Comparison of ENCODE assay signal across 31 mouse cellular contexts in the genomic region with DNA sequence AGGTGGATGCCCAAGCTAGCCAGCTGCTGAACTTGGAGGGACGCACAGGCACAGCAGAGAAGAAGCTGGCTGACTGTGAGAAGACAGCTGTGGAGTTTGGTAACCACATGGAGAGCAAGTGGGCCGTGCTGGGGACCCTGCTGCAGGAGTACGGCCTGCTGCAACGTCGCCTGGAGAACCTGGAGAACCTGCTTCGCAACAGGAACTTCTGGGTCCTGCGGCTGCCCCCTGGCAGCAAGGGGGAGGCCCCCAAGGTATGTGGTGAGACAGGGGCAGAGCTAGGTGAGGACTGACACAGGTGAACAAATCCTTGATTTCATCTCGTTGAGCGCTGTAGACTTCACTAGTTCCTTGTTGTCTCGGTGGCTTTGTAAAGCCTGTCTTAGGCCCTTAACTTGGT. TPM values are rescaled to one million over a fixed set of nuclear protein-coding genes. Genes with fewer than 3 reads are reported as not detected.
DNase-seq lines count a peak whose midpoint lies in the region; ATAC-seq and TF ChIP-seq lines count a peak whose summit lies in the region.
"Had no signal": no experiment of that assay in that cellular context is flagged by ENCODE, and none has a peak within 500 bp of the region (broad histone marks: within the 10 kb centered on the region; RNA-seq: fewer than 3 reads in every experiment).

No protein-coding gene starts in this region.

- peaks cover 52% of the 10 kb centered on the region for H3K36me3 ChIP-seq in hindbrain, embryonic 13.5 days
- H3K36me3 ChIP-seq in hindbrain, embryonic 10.5 days: peaks cover 60% of the 10 kb centered on the region
- H3K36me3 ChIP-seq in embryonic facial prominence, embryonic 15.5 days: peaks cover 48% of the 10 kb centered on the region
- peaks cover 37% of the 10 kb centered on the region for H3K36me3 ChIP-seq in liver, postnatal 0 days (replicated peaks; ENCODE audit: insufficient read depth, low read length)

- H3K9me3 ChIP-seq in hindbrain, embryonic 13.5 days: no peaks in the 10 kb centered on the region
- no peaks in the 10 kb centered on the region for H3K9me3 ChIP-seq in hindbrain, embryonic 10.5 days
- H3K9me3 ChIP-seq in embryonic facial prominence, embryonic 15.5 days (replicated peaks): no peaks in the 10 kb centered on the region
- no peaks in the 10 kb centered on the region for H3K9me3 ChIP-seq in liver, postnatal 0 days (ENCODE audit: low read length)
- H3K9me3 ChIP-seq: heart, embryonic 12.5 days; hindbrain, embryonic 15.5 days; liver, embryonic 15.5 days; lung, embryonic 15.5 days; stomach, embryonic 15.5 days had no signal

- WGBS in hindbrain, embryonic 13.5 days: 95% methylated on average over 10 of the region's 10 CpGs
- WGBS in hindbrain, embryonic 10.5 days: 96% methylated on average over 10 of the region's 10 CpGs
- WGBS in embryonic facial prominence, embryonic 15.5 days: 87% methylated on average over 10 of the region's 10 CpGs
- WGBS in liver, postnatal 0 days (ENCODE audit: insufficient replicate concordance): 95% methylated on average over 10 of the region's 10 CpGs
- WGBS in cerebellum, adult 2 months: 94% methylated on average over 10 of the region's 10 CpGs

- no peak for ATAC-seq in hindbrain, embryonic 13.5 days (ENCODE audit: low FRiP score)
- ATAC-seq in embryonic facial prominence, embryonic 15.5 days (ENCODE audit: insufficient number of reproducible peaks, low FRiP score, low TSS enrichment, low read depth): no peak
- ATAC-seq in liver, postnatal 0 days: no peak
- ATAC-seq: forebrain, embryonic 14.5 days; inflammation-experienced regulatory T-cells, adult 6 months; Patski had no signal

- H3K4me1 ChIP-seq in hindbrain, embryonic 13.5 days (replicated peaks): peaks cover 22% of the 10 kb centered on the region
- H3K4me1 ChIP-seq in hindbrain, embryonic 10.5 days (replicated peaks): peaks cover 22% of the 10 kb centered on the region
- peaks cover 21% of the 10 kb centered on the region for H3K4me1 ChIP-seq in embryonic facial prominence, embryonic 15.5 days
- H3K4me1 ChIP-seq in liver, postnatal 0 days (ENCODE audit: insufficient read depth): peaks cover 12% of the 10 kb centered on the region
- peaks cover 11% of the 10 kb centered on the region for H3K4me1 ChIP-seq in cerebellum, adult 2 months (ENCODE audit: control insufficient read depth, insufficient read depth, low read length)

- no peak for DNase-seq in hindbrain, embryonic 10.5 days (ENCODE audit: low spot score)
- peak; percentile 61 to 63 for DNase-seq in urinary bladder, adult 18-20 months (ENCODE audit: low spot score in 2 of 2)
- DNase-seq in urinary bladder, adult 2 months (ENCODE audit: low spot score): no peak
- DNase-seq in urinary bladder, postnatal 25 days (ENCODE audit: low spot score): peak; percentile 57
- no peak for DNase-seq in liver, postnatal 0 days
- DNase-seq in cerebellum, adult 2 months: no peak
- DNase-seq: adrenal gland, postnatal 14 days; cerebellum, adult 11-12 months; cerebellum, postnatal 10 days; heart, adult 2 months; heart, postnatal 4 days; kidney, adult 11 months; kidney, postnatal 25 days; left cerebral cortex, postnatal 4 days; retina, postnatal 1 day; right cerebral cortex, postnatal 14 days; thymus, adult 18-20 months; thymus, postnatal 36 days had no signal

- no peaks in the 10 kb centered on the region for H3K27me3 ChIP-seq in hindbrain, embryonic 13.5 days
- H3K27me3 ChIP-seq in hindbrain, embryonic 10.5 days (ENCODE audit: insufficient read depth, poor library complexity, severe bottlenecking): no peaks in the 10 kb centered on the region
- H3K27me3 ChIP-seq in embryonic facial prominence, embryonic 15.5 days: no peaks in the 10 kb centered on the region
- H3K27me3 ChIP-seq in liver, postnatal 0 days (ENCODE audit: insufficient read depth, low read length): no peaks in the 10 kb centered on the region
- no peaks in the 10 kb centered on the region for H3K27me3 ChIP-seq in cerebellum, adult 2 months (ENCODE audit: control insufficient read depth, insufficient read depth, low read length)
- H3K27me3 ChIP-seq: heart, embryonic 12.5 days; hindbrain, embryonic 15.5 days; liver, embryonic 15.5 days; lung, embryonic 15.5 days; Patski; stomach, embryonic 15.5 days had no signal

- H3K9ac ChIP-seq in hindbrain, embryonic 13.5 days: peak overlapping the region; percentile 97; the same call in 1 of the 2 replicates
- H3K9ac ChIP-seq in embryonic facial prominence, embryonic 15.5 days: no peak overlapping the region
- H3K9ac ChIP-seq in liver, postnatal 0 days (replicated peaks): no peak overlapping the region
- H3K9ac ChIP-seq: heart, embryonic 12.5 days; liver, embryonic 15.5 days; lung, embryonic 15.5 days; stomach, embryonic 15.5 days had no signal

- no peak for TF ChIP-seq CTCF in liver, postnatal 0 days (IDR thresholded peaks at IDR 0.05; ENCODE audit: low read depth)
- no peak for TF ChIP-seq CTCF in cerebellum, adult 2 months (IDR thresholded peaks at IDR 0.05; ENCODE audit: borderline replicate concordance, insufficient read depth, low read depth, low read length)

- H3K4me2 ChIP-seq in hindbrain, embryonic 13.5 days: peak overlapping the region; percentile 94; the same call in 1 of the 2 replicates
- H3K4me2 ChIP-seq in embryonic facial prominence, embryonic 15.5 days (replicated peaks): 0 out of 2 replicates have a peak overlapping the region, but pooled peaks have one; percentile 83
- H3K4me2 ChIP-seq in liver, postnatal 0 days (ENCODE audit: low read depth, low read length): no peak overlapping the region
- H3K4me2 ChIP-seq: liver, embryonic 15.5 days; midbrain, embryonic 11.5 days had no signal

- peak overlapping the region; percentile 94; the same call in 1 of the 2 replicates for H3K4me3 ChIP-seq in hindbrain, embryonic 13.5 days
- no peak overlapping the region for H3K4me3 ChIP-seq in hindbrain, embryonic 10.5 days
- 0 out of 2 replicates have a peak overlapping the region, but pooled peaks have one; percentile 2 for H3K4me3 ChIP-seq in embryonic facial prominence, embryonic 15.5 days (replicated peaks)
- no peak overlapping the region for H3K4me3 ChIP-seq in liver, postnatal 0 days (ENCODE audit: low read depth, low read length)
- H3K4me3 ChIP-seq in cerebellum, adult 2 months (replicated peaks; ENCODE audit: insufficient read depth, low read depth, low read length): no peak overlapping the region
- H3K4me3 ChIP-seq: erythroblast, embryonic 14.5 days; heart, adult 2 months; heart, embryonic 12.5 days; layer of hippocampus, adult 2 months; liver, embryonic 15.5 days; stomach, embryonic 15.5 days had no signal

- TF ChIP-seq EP300 in liver, postnatal 0 days (IDR thresholded peaks at IDR 0.05; ENCODE audit: low read depth): no peak

- H3K27ac ChIP-seq in hindbrain, embryonic 13.5 days: no peak overlapping the region
- no peak overlapping the region for H3K27ac ChIP-seq in hindbrain, embryonic 10.5 days
- H3K27ac ChIP-seq in embryonic facial prominence, embryonic 15.5 days (replicated peaks): peak overlapping the region; percentile 98; the same call in 1 of the 2 replicates
- H3K27ac ChIP-seq in liver, postnatal 0 days (ENCODE audit: low read depth): no peak overlapping the region
- H3K27ac ChIP-seq in cerebellum, adult 2 months (ENCODE audit: insufficient read depth, low read length): no peak overlapping the region
- H3K27ac ChIP-seq: heart, adult 2 months; hindbrain, embryonic 15.5 days; layer of hippocampus, adult 2 months; liver, embryonic 15.5 days; lung, embryonic 15.5 days; stomach, embryonic 15.5 days had no signal

- TF ChIP-seq POLR2A in cerebellum, adult 2 months (IDR thresholded peaks at IDR 0.05; ENCODE audit: borderline replicate concordance, insufficient read depth, low read length): no peak

RNA-seq across cellular contexts. Expression of gene Zfp282, which starts 3.2 kb away (rescaled TPM):
- 22.2 and 22.3 TPM in 2 replicates for polyA plus RNA-seq in hindbrain, embryonic 13.5 days (2015; fragmentation: Nextera tagmentation; extraction: Ambion mirVana)
- 16.9 and 19.8 TPM in 2 replicates for polyA plus RNA-seq in hindbrain, embryonic 10.5 days (2016; fragmentation: Nextera tagmentation; extraction: Ambion mirVana)
- polyA plus RNA-seq in urinary bladder, adult 2 months (2012; rRNA removed): 11.8 and 12.6 TPM in 2 replicates
- polyA plus RNA-seq in embryonic facial prominence, embryonic 15.5 days (2015; fragmentation: Nextera tagmentation; extraction: Ambion mirVana): 24.8 and 25.0 TPM in 2 replicates
- polyA plus RNA-seq in liver, postnatal 0 days (2015; fragmentation: Nextera tagmentation; extraction: Ambion mirVana): 2.0 and 2.4 TPM in 2 replicates
- 14.0 and 16.6 TPM in 2 replicates for polyA plus RNA-seq in cerebellum, adult 2 months (2012; rRNA removed)

RNA-seq across cellular contexts. Expression of gene Zfp212, which starts 40.1 kb away (rescaled TPM):
- 20.0 and 22.5 TPM in 2 replicates for polyA plus RNA-seq in hindbrain, embryonic 13.5 days (2015; fragmentation: Nextera tagmentation; extraction: Ambion mirVana)
- polyA plus RNA-seq in hindbrain, embryonic 10.5 days (2016; fragmentation: Nextera tagmentation; extraction: Ambion mirVana): 17.4 and 21.4 TPM in 2 replicates
- polyA plus RNA-seq in urinary bladder, adult 2 months (2012; rRNA removed): 14.8 and 15.2 TPM in 2 replicates
- polyA plus RNA-seq in embryonic facial prominence, embryonic 15.5 days (2015; fragmentation: Nextera tagmentation; extraction: Ambion mirVana): 18.4 and 18.7 TPM in 2 replicates
- 4.0 and 5.1 TPM in 2 replicates for polyA plus RNA-seq in liver, postnatal 0 days (2015; fragmentation: Nextera tagmentation; extraction: Ambion mirVana)
- polyA plus RNA-seq in cerebellum, adult 2 months (2012; rRNA removed): 17.2 and 19.0 TPM in 2 replicates

RNA-seq across cellular contexts. Expression of gene Zfp398, which starts 44.7 kb away (rescaled TPM):
- 17.9 and 18.1 TPM in 2 replicates for polyA plus RNA-seq in hindbrain, embryonic 13.5 days (2015; fragmentation: Nextera tagmentation; extraction: Ambion mirVana)
- 8.1 and 9.7 TPM in 2 replicates for polyA plus RNA-seq in hindbrain, embryonic 10.5 days (2016; fragmentation: Nextera tagmentation; extraction: Ambion mirVana)
- polyA plus RNA-seq in urinary bladder, adult 2 months (2012; rRNA removed): 6.6 and 8.2 TPM in 2 replicates
- polyA plus RNA-seq in embryonic facial prominence, embryonic 15.5 days (2015; fragmentation: Nextera tagmentation; extraction: Ambion mirVana): 11.5 and 11.9 TPM in 2 replicates
- 1.4 and 1.6 TPM in 2 replicates for polyA plus RNA-seq in liver, postnatal 0 days (2015; fragmentation: Nextera tagmentation; extraction: Ambion mirVana)
- polyA plus RNA-seq in cerebellum, adult 2 months (2012; rRNA removed): 20.0 and 21.2 TPM in 2 replicates

RNA-seq across cellular contexts. Expression of gene Zfp786, which starts 49.5 kb away (rescaled TPM):
- polyA plus RNA-seq in hindbrain, embryonic 13.5 days (2015; fragmentation: Nextera tagmentation; extraction: Ambion mirVana): 15.3 and 16.6 TPM in 2 replicates
- 7.0 TPM in 2 replicates for polyA plus RNA-seq in hindbrain, embryonic 10.5 days (2016; fragmentation: Nextera tagmentation; extraction: Ambion mirVana)
- 0.48 and 0.75 TPM in 2 replicates for polyA plus RNA-seq in urinary bladder, adult 2 months (2012; rRNA removed)
- 3.5 and 4.1 TPM in 2 replicates for polyA plus RNA-seq in embryonic facial prominence, embryonic 15.5 days (2015; fragmentation: Nextera tagmentation; extraction: Ambion mirVana)
- 0.28 and 0.51 TPM in 2 replicates for polyA plus RNA-seq in liver, postnatal 0 days (2015; fragmentation: Nextera tagmentation; extraction: Ambion mirVana)
- 2.9 and 3.0 TPM in 2 replicates for polyA plus RNA-seq in cerebellum, adult 2 months (2012; rRNA removed)
- polyA plus RNA-seq: erythroblast, embryonic 14.5 days had no signal

Comparison
In these comparisons a context has a peak if more than half of its experiments do, and no peak if none do; other contexts are left out.
1. H3K4me3 ChIP-seq: peak in hindbrain, embryonic 13.5 days (single experiment) and embryonic facial prominence, embryonic 15.5 days (single experiment); none in hindbrain, embryonic 10.5 days (single experiment), liver, postnatal 0 days (single experiment) and cerebellum, adult 2 months (single experiment).
2. DNase-seq: peak in urinary bladder, adult 18-20 months (2 of 2) and urinary bladder, postnatal 25 days (single experiment); none in hindbrain, embryonic 10.5 days (single experiment), urinary bladder, adult 2 months (single experiment), liver, postnatal 0 days (single experiment) and cerebellum, adult 2 months (0 of 2).